Mouse (Mus musculus): Measurements from ENCODE around the gene Ccl9.

The Ccl9 gene

GRCm38 (mm10) chr11:83578186-83578760 is at the start of gene Ccl9:
TSS of gene Ccl9 (minus strand) at chr11:83578636.
- no peak for DNase-seq (ENCODE audit: low spot score)

- DNase-seq (ENCODE audit: low spot score) = no peak
Measured at GRCm38 (mm10) chr11:83623586-83623985, 45.1 kb upstream of the Ccl9 start.

- no peak for DNase-seq (ENCODE audit: low spot score)
Measured at GRCm38 (mm10) chr11:83619037-83619436, 40.6 kb upstream of the Ccl9 start.

GRCm38 (mm10) chr11:83618238-83618637 is 39.8 kb upstream of the Ccl9 start:
- no peak for DNase-seq (ENCODE audit: low spot score)

- DNase-seq (ENCODE audit: low spot score) = no peak
Measured at GRCm38 (mm10) chr11:83616586-83616985, 38.1 kb upstream of the Ccl9 start.

- no peak for DNase-seq (ENCODE audit: low spot score)
Measured at GRCm38 (mm10) chr11:83610900-83611299, 32.5 kb upstream of the Ccl9 start.

- no peak for DNase-seq (ENCODE audit: low spot score)
Measured at GRCm38 (mm10) chr11:83606396-83606795, 28.0 kb upstream of the Ccl9 start.

GRCm38 (mm10) chr11:83605535-83605934 is 27.1 kb upstream of the Ccl9 start:
- no peak for DNase-seq (ENCODE audit: low spot score)

- DNase-seq (ENCODE audit: low spot score) = no peak
Measured at GRCm38 (mm10) chr11:83604698-83605097, 26.3 kb upstream of the Ccl9 start.

GRCm38 (mm10) chr11:83603399-83603798 is 25.0 kb upstream of the Ccl9 start:
- no peak for DNase-seq (ENCODE audit: low spot score)

GRCm38 (mm10) chr11:83600576-83600975 is 22.1 kb upstream of the Ccl9 start:
- DNase-seq (ENCODE audit: low spot score) = no peak

- no peak for DNase-seq (ENCODE audit: low spot score)
Measured at GRCm38 (mm10) chr11:83598991-83599390, 20.6 kb upstream of the Ccl9 start.

GRCm38 (mm10) chr11:83598207-83598837 is 19.9 kb upstream of the Ccl9 start:
- DNase-seq (ENCODE audit: low spot score) = no peak

GRCm38 (mm10) chr11:83597796-83598195 is 19.4 kb upstream of the Ccl9 start:
- DNase-seq (ENCODE audit: low spot score) = no peak

GRCm38 (mm10) chr11:83595669-83596455 is 17.4 kb upstream of the Ccl9 start:
- DNase-seq (ENCODE audit: low spot score) = no peak

- no peak for DNase-seq (ENCODE audit: low spot score)
Measured at GRCm38 (mm10) chr11:83593453-83593852, 15.0 kb upstream of the Ccl9 start.

GRCm38 (mm10) chr11:83592853-83593252 is 14.4 kb upstream of the Ccl9 start, which contains the start of gene Ccl6:
TSS of gene Ccl6 (minus strand) at chr11:83593087.
- DNase-seq (ENCODE audit: low spot score) = no peak

GRCm38 (mm10) chr11:83584232-83584631 is 5.8 kb upstream of the Ccl9 start:
- DNase-seq (ENCODE audit: low spot score) = no peak

- DNase-seq (ENCODE audit: low spot score) = no peak
Measured at GRCm38 (mm10) chr11:83583450-83583754, 5.0 kb upstream of the Ccl9 start.

GRCm38 (mm10) chr11:83582626-83583449 is 4.4 kb upstream of the Ccl9 start:
- no peak for DNase-seq (ENCODE audit: low spot score)

- DNase-seq (ENCODE audit: low spot score) = no peak
Measured at GRCm38 (mm10) chr11:83581626-83582610, 3.5 kb upstream of the Ccl9 start.

Measured in testis, postnatal 10 days (tissue).